Mouse (Mus musculus): Measurements from ENCODE around the gene Lmod2. TPM values are rescaled to one million over a fixed set of nuclear protein-coding genes. Genes with fewer than 3 reads are reported as not detected.

Lmod2 gene
- polyA plus RNA-seq, 1 experiment from 2014 or later = 10.7 TPM

- Histone ChIP-seq H3K4me2 (ENCODE audit: low read depth, low read length) (no peak overlapping the region), H3K9me3 (ENCODE audit: control insufficient read depth, low read length) (no peaks in the 10 kb centered on the region; the same call in 1 of the 2 replicates), H3K27ac (replicated peaks; ENCODE audit: low read depth, low read length) (no peak overlapping the region), H3K36me3 (ENCODE audit: control insufficient read depth, insufficient read depth, low read length) (no peaks in the 10 kb centered on the region), H3K4me3 (ENCODE audit: low read depth, low read length) (no peak overlapping the region), H3K27me3 (replicated peaks; ENCODE audit: control insufficient read depth, insufficient read depth, low read length) (no peaks in the 10 kb centered on the region), H3K4me1 (ENCODE audit: control insufficient read depth, insufficient read depth, low read length) (no peaks in the 10 kb centered on the region), H3K9ac (ENCODE audit: low read depth, low read length) (no peak overlapping the region)
- ATAC-seq (ENCODE audit: low read depth) (no peak), DNase-seq (ENCODE audit: low spot score) (no peak)
- 89% methylated on average over 8 of the region's 8 CpGs for WGBS
These were observed 8.1 kb downstream of the Lmod2 start for GRCm38 (mm10) chr6:24605631-24606030.

GRCm38 (mm10) chr6:24606512-24606911 lies 8.9 kb downstream of the Lmod2 start:
- Histone ChIP-seq H3K27me3 (replicated peaks; ENCODE audit: control insufficient read depth, insufficient read depth, low read length) (no peaks in the 10 kb centered on the region), H3K27ac (replicated peaks; ENCODE audit: low read depth, low read length) (no peak overlapping the region), H3K9me3 (ENCODE audit: control insufficient read depth, low read length) (no peaks in the 10 kb centered on the region; the same call in 1 of the 2 replicates), H3K4me3 (ENCODE audit: low read depth, low read length) (no peak overlapping the region), H3K36me3 (ENCODE audit: control insufficient read depth, insufficient read depth, low read length) (no peaks in the 10 kb centered on the region), H3K9ac (ENCODE audit: low read depth, low read length) (no peak overlapping the region), H3K4me1 (ENCODE audit: control insufficient read depth, insufficient read depth, low read length) (no peaks in the 10 kb centered on the region), H3K4me2 (ENCODE audit: low read depth, low read length) (no peak overlapping the region)
- 87% methylated on average over 10 of the region's 10 CpGs for WGBS
- ATAC-seq (ENCODE audit: low read depth) = no peak
- no peak for DNase-seq (ENCODE audit: low spot score)

GRCm38 (mm10) chr6:24607531-24607930 lies 10.0 kb downstream of the Lmod2 start:
- Histone ChIP-seq H3K4me2 (ENCODE audit: low read depth, low read length) (no peak overlapping the region), H3K27me3 (replicated peaks; ENCODE audit: control insufficient read depth, insufficient read depth, low read length) (no peaks in the 10 kb centered on the region), H3K36me3 (ENCODE audit: control insufficient read depth, insufficient read depth, low read length) (no peaks in the 10 kb centered on the region), H3K4me3 (ENCODE audit: low read depth, low read length) (no peak overlapping the region), H3K4me1 (ENCODE audit: control insufficient read depth, insufficient read depth, low read length) (no peaks in the 10 kb centered on the region), H3K9ac (ENCODE audit: low read depth, low read length) (no peak overlapping the region), H3K9me3 (ENCODE audit: control insufficient read depth, low read length) (no peaks in the 10 kb centered on the region; the same call in 1 of the 2 replicates), H3K27ac (replicated peaks; ENCODE audit: low read depth, low read length) (no peak overlapping the region)
- ATAC-seq (ENCODE audit: low read depth) (no peak), DNase-seq (ENCODE audit: low spot score) (no peak)
- WGBS = 89% methylated on average over 15 of the region's 15 CpGs

- no peak overlapping the region for H3K9ac ChIP-seq (ENCODE audit: low read depth, low read length)
- DNase-seq (ENCODE audit: low spot score) (no peak), ATAC-seq (ENCODE audit: low read depth) (no peak)
- no peak overlapping the region for H3K27ac ChIP-seq (replicated peaks; ENCODE audit: low read depth, low read length)
- H3K27me3 ChIP-seq (replicated peaks; ENCODE audit: control insufficient read depth, insufficient read depth, low read length) = no peaks in the 10 kb centered on the region
- peaks cover under 1% of the 10 kb centered on the region for H3K36me3 ChIP-seq (ENCODE audit: control insufficient read depth, insufficient read depth, low read length)
- H3K4me2 ChIP-seq (ENCODE audit: low read depth, low read length) = no peak overlapping the region
- H3K4me1 ChIP-seq (ENCODE audit: control insufficient read depth, insufficient read depth, low read length) = no peaks in the 10 kb centered on the region
- H3K4me3 ChIP-seq (ENCODE audit: low read depth, low read length) = no peak overlapping the region
- H3K9me3 ChIP-seq (ENCODE audit: control insufficient read depth, low read length) = no peaks in the 10 kb centered on the region; the same call in 1 of the 2 replicates
- 74% methylated on average over 4 of the region's 4 CpGs for WGBS
These were observed 10.6 kb downstream of the Lmod2 start for GRCm38 (mm10) chr6:24608129-24608528.

GRCm38 (mm10) chr6:24608682-24609081 lies 11.1 kb downstream of the Lmod2 start:
- H3K9me3 ChIP-seq (ENCODE audit: control insufficient read depth, low read length) = no peaks in the 10 kb centered on the region; the same call in 1 of the 2 replicates
- no peak overlapping the region for H3K27ac ChIP-seq (replicated peaks; ENCODE audit: low read depth, low read length)
- peaks cover 6% of the 10 kb centered on the region for H3K36me3 ChIP-seq (ENCODE audit: control insufficient read depth, insufficient read depth, low read length)
- H3K4me3 ChIP-seq (ENCODE audit: low read depth, low read length) = no peak overlapping the region
- no peak for DNase-seq (ENCODE audit: low spot score)
- H3K4me2 ChIP-seq (ENCODE audit: low read depth, low read length) = no peak overlapping the region
- WGBS = 91% methylated on average over 3 of the region's 3 CpGs
- no peaks in the 10 kb centered on the region for H3K4me1 ChIP-seq (ENCODE audit: control insufficient read depth, insufficient read depth, low read length)
- H3K27me3 ChIP-seq (replicated peaks; ENCODE audit: control insufficient read depth, insufficient read depth, low read length) = no peaks in the 10 kb centered on the region
- H3K9ac ChIP-seq (ENCODE audit: low read depth, low read length) = no peak overlapping the region
- no peak for ATAC-seq (ENCODE audit: low read depth)

GRCm38 (mm10) chr6:24609531-24609930 lies 12.0 kb downstream of the Lmod2 start:
- Histone ChIP-seq H3K9me3 (ENCODE audit: control insufficient read depth, low read length) (no peaks in the 10 kb centered on the region; the same call in 1 of the 2 replicates), H3K4me2 (ENCODE audit: low read depth, low read length) (no peak overlapping the region), H3K27me3 (replicated peaks; ENCODE audit: control insufficient read depth, insufficient read depth, low read length) (no peaks in the 10 kb centered on the region), H3K27ac (replicated peaks; ENCODE audit: low read depth, low read length) (no peak overlapping the region), H3K9ac (ENCODE audit: low read depth, low read length) (no peak overlapping the region), H3K36me3 (ENCODE audit: control insufficient read depth, insufficient read depth, low read length) (peaks cover 14% of the 10 kb centered on the region), H3K4me1 (ENCODE audit: control insufficient read depth, insufficient read depth, low read length) (no peaks in the 10 kb centered on the region), H3K4me3 (ENCODE audit: low read depth, low read length) (no peak overlapping the region)
- WGBS = 60% methylated on average over 4 of the region's 4 CpGs
- DNase-seq (ENCODE audit: low spot score) (no peak), ATAC-seq (ENCODE audit: low read depth) (no peak)

GRCm38 (mm10) chr6:24610358-24610757 lies 12.8 kb downstream of the Lmod2 start:
- H3K4me1 ChIP-seq (ENCODE audit: control insufficient read depth, insufficient read depth, low read length) = no peaks in the 10 kb centered on the region
- no peak overlapping the region for H3K4me3 ChIP-seq (ENCODE audit: low read depth, low read length)
- ATAC-seq (ENCODE audit: low read depth) (no peak), DNase-seq (ENCODE audit: low spot score) (no peak)
- no peak overlapping the region for H3K27ac ChIP-seq (replicated peaks; ENCODE audit: low read depth, low read length)
- no peak overlapping the region for H3K9ac ChIP-seq (ENCODE audit: low read depth, low read length)
- no peaks in the 10 kb centered on the region for H3K27me3 ChIP-seq (replicated peaks; ENCODE audit: control insufficient read depth, insufficient read depth, low read length)
- H3K4me2 ChIP-seq (ENCODE audit: low read depth, low read length) = no peak overlapping the region
- 88% methylated on average over 4 of the region's 4 CpGs for WGBS
- no peaks in the 10 kb centered on the region; the same call in 1 of the 2 replicates for H3K9me3 ChIP-seq (ENCODE audit: control insufficient read depth, low read length)
- peaks cover 22% of the 10 kb centered on the region for H3K36me3 ChIP-seq (ENCODE audit: control insufficient read depth, insufficient read depth, low read length)

- Histone ChIP-seq H3K4me1 (ENCODE audit: control insufficient read depth, insufficient read depth, low read length) (no peaks in the 10 kb centered on the region), H3K9me3 (ENCODE audit: control insufficient read depth, low read length) (no peaks in the 10 kb centered on the region), H3K36me3 (ENCODE audit: control insufficient read depth, insufficient read depth, low read length) (peaks cover 34% of the 10 kb centered on the region), H3K27ac (replicated peaks; ENCODE audit: low read depth, low read length) (no peak overlapping the region), H3K27me3 (replicated peaks; ENCODE audit: control insufficient read depth, insufficient read depth, low read length) (no peaks in the 10 kb centered on the region), H3K4me2 (ENCODE audit: low read depth, low read length) (no peak overlapping the region), H3K4me3 (ENCODE audit: low read depth, low read length) (no peak overlapping the region), H3K9ac (ENCODE audit: low read depth, low read length) (no peak overlapping the region)
- ATAC-seq (ENCODE audit: low read depth) (no peak), DNase-seq (ENCODE audit: low spot score) (no peak)
- 85% methylated on average over 7 of the region's 7 CpGs for WGBS
These were observed 14.7 kb downstream of the Lmod2 start for GRCm38 (mm10) chr6:24612074-24612755.

GRCm38 (mm10) chr6:24613346-24613745 lies 15.8 kb downstream of the Lmod2 start:
- Histone ChIP-seq H3K4me2 (ENCODE audit: low read depth, low read length) (no peak overlapping the region), H3K4me3 (ENCODE audit: low read depth, low read length) (no peak overlapping the region), H3K9ac (ENCODE audit: low read depth, low read length) (no peak overlapping the region), H3K27me3 (replicated peaks; ENCODE audit: control insufficient read depth, insufficient read depth, low read length) (no peaks in the 10 kb centered on the region), H3K4me1 (ENCODE audit: control insufficient read depth, insufficient read depth, low read length) (no peaks in the 10 kb centered on the region), H3K36me3 (ENCODE audit: control insufficient read depth, insufficient read depth, low read length) (peaks cover 45% of the 10 kb centered on the region), H3K9me3 (ENCODE audit: control insufficient read depth, low read length) (no peaks in the 10 kb centered on the region), H3K27ac (replicated peaks; ENCODE audit: low read depth, low read length) (no peak overlapping the region)
- WGBS = 97% methylated on average over 6 of the region's 6 CpGs
- DNase-seq (ENCODE audit: low spot score) (no peak), ATAC-seq (ENCODE audit: low read depth) (no peak)

Data from embryonic facial prominence, embryonic 14.5 days (tissue).